Mouse (Mus musculus): ENCODE measurements around the gene Mnat1. TPM values are rescaled to one million over a fixed set of nuclear protein-coding genes. Genes with fewer than 3 reads are reported as not detected.

Mnat1 gene
- polyA plus RNA-seq, 1 experiment = 7.9 TPM

- no peak for DNase-seq
- Histone ChIP-seq H3K4me1 (ENCODE audit: control insufficient read depth, insufficient read depth, low read length) (no peaks in the 10 kb centered on the region), H3K27me3 (replicated peaks; ENCODE audit: control insufficient read depth, insufficient read depth, low read length) (no peaks in the 10 kb centered on the region), H3K36me3 (ENCODE audit: control insufficient read depth, insufficient read depth, low read length) (no peaks in the 10 kb centered on the region), H3K4me3 (ENCODE audit: insufficient read depth, low read depth, low read length) (no peak overlapping the region), H3K27ac (ENCODE audit: insufficient read depth, low read depth, low read length) (no peak overlapping the region)
- TF ChIP-seq POLR2A (IDR thresholded peaks at IDR 0.05; ENCODE audit: low read depth, low read length) = no peak
- TF ChIP-seq CTCF (conservative IDR thresholded peaks at IDR 0.05; ENCODE audit: insufficient read depth, insufficient read length, low read depth, low read length) = no peak
- WGBS = 94% methylated on average over 4 of the region's 4 CpGs
Observed at GRCm38 (mm10) chr12:73208518-73208917, 85.0 kb downstream of the Mnat1 start.

- 40% methylated on average over 1 of the region's 1 CpGs for WGBS
- TF ChIP-seq POLR2A (IDR thresholded peaks at IDR 0.05; ENCODE audit: low read depth, low read length) = no peak
- TF ChIP-seq CTCF (conservative IDR thresholded peaks at IDR 0.05; ENCODE audit: insufficient read depth, insufficient read length, low read depth, low read length) = no peak
- no peak overlapping the region for H3K4me3 ChIP-seq (ENCODE audit: insufficient read depth, low read depth, low read length)
- peak; percentile 44 for DNase-seq
- no peaks in the 10 kb centered on the region for H3K27me3 ChIP-seq (replicated peaks; ENCODE audit: control insufficient read depth, insufficient read depth, low read length)
- no peaks in the 10 kb centered on the region for H3K4me1 ChIP-seq (ENCODE audit: control insufficient read depth, insufficient read depth, low read length)
- H3K27ac ChIP-seq (ENCODE audit: insufficient read depth, low read depth, low read length) = 0 out of 2 replicates have a peak overlapping the region, but pooled peaks have one; percentile 45
- H3K36me3 ChIP-seq (ENCODE audit: control insufficient read depth, insufficient read depth, low read length) = no peaks in the 10 kb centered on the region
Observed at GRCm38 (mm10) chr12:73209117-73209516, 85.6 kb downstream of the Mnat1 start.

DNA sequence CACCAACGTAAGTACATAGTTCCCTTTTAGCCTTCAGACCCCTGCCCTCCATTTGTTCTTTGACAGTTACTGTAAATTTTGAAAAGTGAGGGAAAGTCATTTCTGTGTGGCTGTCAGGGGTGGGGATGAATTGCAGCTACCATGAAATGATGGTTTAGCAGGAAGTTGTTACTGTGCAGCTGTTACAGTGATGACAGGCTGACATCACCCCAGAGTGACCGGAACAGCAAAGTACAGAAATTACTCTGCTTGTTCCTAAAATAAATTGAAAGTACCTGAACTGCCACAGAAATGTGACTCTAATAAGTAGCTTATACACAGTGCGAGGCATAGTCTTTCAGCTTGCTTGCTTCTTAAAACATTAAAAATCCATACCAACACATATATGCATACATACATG lies 86.9 kb downstream of the Mnat1 start:
- 73% methylated on average over 3 of the region's 3 CpGs for WGBS

GRCm38 (mm10) chr12:73215773-73216172 lies 92.3 kb downstream of the Mnat1 start:
- TF ChIP-seq POLR2A (IDR thresholded peaks at IDR 0.05; ENCODE audit: low read depth, low read length) (no peak), CTCF (conservative IDR thresholded peaks at IDR 0.05; ENCODE audit: insufficient read depth, insufficient read length, low read depth, low read length) (no peak)
- no peak for DNase-seq
- 96% methylated on average over 5 of the region's 5 CpGs for WGBS

More for the DNA sequence above, 86.9 kb downstream of the Mnat1 start:
- no peak overlapping the region for H3K4me3 ChIP-seq (ENCODE audit: insufficient read depth, low read depth, low read length)
- no peaks in the 10 kb centered on the region for H3K4me1 ChIP-seq (ENCODE audit: control insufficient read depth, insufficient read depth, low read length)
- DNase-seq = no peak
- no peak overlapping the region for H3K27ac ChIP-seq (ENCODE audit: insufficient read depth, low read depth, low read length)
- TF ChIP-seq POLR2A (IDR thresholded peaks at IDR 0.05; ENCODE audit: low read depth, low read length) = no peak
- no peak for TF ChIP-seq CTCF (conservative IDR thresholded peaks at IDR 0.05; ENCODE audit: insufficient read depth, insufficient read length, low read depth, low read length)
- no peaks in the 10 kb centered on the region for H3K36me3 ChIP-seq (ENCODE audit: control insufficient read depth, insufficient read depth, low read length)
- no peaks in the 10 kb centered on the region for H3K27me3 ChIP-seq (replicated peaks; ENCODE audit: control insufficient read depth, insufficient read depth, low read length)

GRCm38 (mm10) chr12:73218632-73219031 lies 95.1 kb downstream of the Mnat1 start:
- H3K27ac ChIP-seq (ENCODE audit: insufficient read depth, low read depth, low read length) = no peak overlapping the region
- no peak overlapping the region for H3K4me3 ChIP-seq (ENCODE audit: insufficient read depth, low read depth, low read length)
- H3K4me1 ChIP-seq (ENCODE audit: control insufficient read depth, insufficient read depth, low read length) = no peaks in the 10 kb centered on the region
- 90% methylated on average over 5 of the region's 5 CpGs for WGBS
- peaks cover 3% of the 10 kb centered on the region; the same call in 1 of the 2 replicates for H3K36me3 ChIP-seq (ENCODE audit: control insufficient read depth, insufficient read depth, low read length)
- no peaks in the 10 kb centered on the region for H3K27me3 ChIP-seq (replicated peaks; ENCODE audit: control insufficient read depth, insufficient read depth, low read length)
- TF ChIP-seq CTCF (conservative IDR thresholded peaks at IDR 0.05; ENCODE audit: insufficient read depth, insufficient read length, low read depth, low read length) (0 out of 2 replicates have a peak, but pooled peaks have one; percentile 18), POLR2A (IDR thresholded peaks at IDR 0.05; ENCODE audit: low read depth, low read length) (no peak)
- DNase-seq = no peak

More at GRCm38 (mm10) chr12:73215773-73216172, 92.3 kb downstream of the Mnat1 start:
- Histone ChIP-seq H3K36me3 (ENCODE audit: control insufficient read depth, insufficient read depth, low read length) (peaks cover 3% of the 10 kb centered on the region; the same call in 1 of the 2 replicates), H3K4me1 (ENCODE audit: control insufficient read depth, insufficient read depth, low read length) (no peaks in the 10 kb centered on the region), H3K4me3 (ENCODE audit: insufficient read depth, low read depth, low read length) (no peak overlapping the region), H3K27me3 (replicated peaks; ENCODE audit: control insufficient read depth, insufficient read depth, low read length) (no peaks in the 10 kb centered on the region), H3K27ac (ENCODE audit: insufficient read depth, low read depth, low read length) (no peak overlapping the region)

- 88% methylated on average over 3 of the region's 3 CpGs for WGBS
- no peak for TF ChIP-seq CTCF (conservative IDR thresholded peaks at IDR 0.05; ENCODE audit: insufficient read depth, insufficient read length, low read depth, low read length)
- no peak for TF ChIP-seq POLR2A (IDR thresholded peaks at IDR 0.05; ENCODE audit: low read depth, low read length)
Observed at GRCm38 (mm10) chr12:73221235-73221634, 97.7 kb downstream of the Mnat1 start.

GRCm38 (mm10) chr12:73223872-73224271 lies 100.4 kb downstream of the Mnat1 start:
- Histone ChIP-seq H3K4me3 (ENCODE audit: insufficient read depth, low read depth, low read length) (no peak overlapping the region), H3K27ac (ENCODE audit: insufficient read depth, low read depth, low read length) (no peak overlapping the region), H3K27me3 (replicated peaks; ENCODE audit: control insufficient read depth, insufficient read depth, low read length) (no peaks in the 10 kb centered on the region), H3K36me3 (ENCODE audit: control insufficient read depth, insufficient read depth, low read length) (peaks cover 3% of the 10 kb centered on the region; the same call in 1 of the 2 replicates), H3K4me1 (ENCODE audit: control insufficient read depth, insufficient read depth, low read length) (no peaks in the 10 kb centered on the region)
- TF ChIP-seq CTCF (conservative IDR thresholded peaks at IDR 0.05; ENCODE audit: insufficient read depth, insufficient read length, low read depth, low read length) (no peak), POLR2A (IDR thresholded peaks at IDR 0.05; ENCODE audit: low read depth, low read length) (no peak)
- WGBS = 75% methylated on average over 6 of the region's 6 CpGs
- peak; percentile 6 for DNase-seq

More at GRCm38 (mm10) chr12:73221235-73221634, 97.7 kb downstream of the Mnat1 start:
- DNase-seq = no peak
- H3K4me3 ChIP-seq (ENCODE audit: insufficient read depth, low read depth, low read length) = no peak overlapping the region
- no peak overlapping the region for H3K27ac ChIP-seq (ENCODE audit: insufficient read depth, low read depth, low read length)
- peaks cover 3% of the 10 kb centered on the region; the same call in 1 of the 2 replicates for H3K36me3 ChIP-seq (ENCODE audit: control insufficient read depth, insufficient read depth, low read length)
- no peaks in the 10 kb centered on the region for H3K27me3 ChIP-seq (replicated peaks; ENCODE audit: control insufficient read depth, insufficient read depth, low read length)
- no peaks in the 10 kb centered on the region for H3K4me1 ChIP-seq (ENCODE audit: control insufficient read depth, insufficient read depth, low read length)
